In genomic region chr13:49341012-49341830, GRCm38 (mm10) we compare ENCODE assay signal across 8 mouse cellular contexts. TPM values are rescaled to one million over a fixed set of nuclear protein-coding genes. Genes with fewer than 3 reads are reported as not detected.
DNase-seq lines count a peak whose midpoint lies in the region; ATAC-seq and TF ChIP-seq lines count a peak whose summit lies in the region.

Gene Bicd2 (plus strand): TSS chr13:49341585.

- H3K4me2 ChIP-seq in hindbrain, embryonic 13.5 days = peak within 1 kb of the TSS; percentile 94

- no peaks in the 10 kb centered on the region for H3K9me3 ChIP-seq in hindbrain, embryonic 13.5 days

- peak within 1 kb of the TSS; percentile 85 for H3K4me3 ChIP-seq in hindbrain, embryonic 13.5 days

- peaks cover 54% of the 10 kb centered on the region for H3K4me1 ChIP-seq in hindbrain, embryonic 13.5 days (replicated peaks)

- H3K36me3 ChIP-seq in hindbrain, embryonic 13.5 days = no peaks in the 10 kb centered on the region

- peak within 1 kb of the TSS; percentile 93 for H3K27ac ChIP-seq in hindbrain, embryonic 13.5 days

- DNase-seq in Patski (ENCODE audit: low read depth, low spot score) = peak; percentile 77
- DNase-seq in cerebellum, postnatal 14 days = peak; percentile 96
- DNase-seq in frontal cortex, postnatal 14 days (ENCODE audit: low spot score in 2 of 2) = peak; percentile 96 to 98
- DNase-seq in layer of hippocampus, postnatal 25 days (ENCODE audit: extremely low spot score in 1 of 2, low spot score in 1 of 2) = peak; percentile 81 to 88
- DNase-seq in lung, postnatal 25 days (ENCODE audit: low spot score) = peak; percentile 98
- DNase-seq in retina, embryonic 14.5 days (ENCODE audit: low spot score) = peak; percentile 98
- DNase-seq in thymus, postnatal 4 days = peak; percentile 93

- POLR2A ChIA-PET in Patski (lab: Charles Lee) = interaction anchor here (1.8 to 2.0 kb wide), 2 partner anchors 26 to 39 kb away, joined by 6 to 7 read pairs; no protein-coding TSS in a partner anchor

- ATAC-seq in Patski = peak; percentile 88
- peak; percentile 99 for ATAC-seq in hindbrain, embryonic 13.5 days (ENCODE audit: low FRiP score)

- TF ChIP-seq CTCF in Patski (IDR thresholded peaks at IDR 0.05) = no peak

- no peaks in the 10 kb centered on the region for H3K27me3 ChIP-seq in Patski
- no peaks in the 10 kb centered on the region for H3K27me3 ChIP-seq in hindbrain, embryonic 13.5 days

- H3K9ac ChIP-seq in hindbrain, embryonic 13.5 days = peak within 1 kb of the TSS; percentile 92

- in situ Hi-C loops in Patski (cut with MboI; ENCODE audit: low pct_unique_long_range_greater_than_20kb) = no loop called here

- CTCF ChIA-PET in Patski (lab: Charles Lee) = interaction anchor here (1.1 to 4.3 kb wide), 3 partner anchors 18 to 47 kb away, joined by 3 to 52 read pairs (median 4); no protein-coding TSS in a partner anchor

- WGBS in hindbrain, embryonic 13.5 days = under 1% methylated on average over 74 of the region's 74 CpGs

RNA-seq across cellular contexts. Expression of gene Bicd2, which starts in this region (rescaled TPM):
- polyA plus RNA-seq in Patski (2021) = 45.2 TPM
- 28.2 and 29.3 TPM in 2 replicates for polyA plus RNA-seq in hindbrain, embryonic 13.5 days (2015; fragmentation: Nextera tagmentation; extraction: Ambion mirVana)
- 10 to 100 TPM; 47.1 to 53.5 TPM for total RNA-seq in layer of hippocampus, postnatal 25 days (2021)

Comparison
In these comparisons a context has a peak if more than half of its experiments do, and no peak if none do; other contexts are left out.
1. Peak in every context shown above with its lines: DNase-seq, ATAC-seq, H3K4me3 ChIP-seq and H3K27ac ChIP-seq.